Mouse (Mus musculus) large intestine, adult 2 months (tissue): ENCODE measurements around the gene Tmbim6. TPM values are rescaled to one million over a fixed set of nuclear protein-coding genes. Genes with fewer than 3 reads are reported as not detected.

Experiments
- DNase-seq: peaks from one replicate; pipeline ENCODE4 v3.0.0-alpha.2; 2012; ENCODE audit warnings: low read depth, low spot score
- WGBS: fragments of 180-500 bp; shearing (Covaris S2); methylation state at CpG from one replicate; pipeline ENCODE4 v1.1.7; 2018; 5-methylcytosine and 5-hydroxymethylcytosine counted together
- polyA plus RNA-seq: library from polyadenylated mRNA; depleted of rRNA; stranded (reverse); fragments of >200 nt; gene quantifications from 2 replicates; pipeline ENCODE4 v1.2.3, GENCODE M21; 2012; rRNA removed

Tmbim6 gene
- polyA plus RNA-seq: 1,095 and 1,343 TPM in 2 replicates

- peak; percentile 99 for DNase-seq
- under 1% methylated on average over 51 of the region's 51 CpGs for WGBS
Observed at GRCm38 (mm10) chr15:99392486-99393385, at the start of gene Tmbim6. Gene Tmbim6 (plus strand): TSS chr15:99392882.

- DNase-seq: no peak
- WGBS: 33% methylated on average over 5 of the region's 5 CpGs
Observed at GRCm38 (mm10) chr15:99343414-99344147, 49.1 kb upstream of the Tmbim6 start.

- WGBS: 62% methylated on average over 8 of the region's 8 CpGs
- no peak for DNase-seq
Observed at GRCm38 (mm10) chr15:99344148-99344870, 48.4 kb upstream of the Tmbim6 start.

- 61% methylated on average over 4 of the region's 4 CpGs for WGBS
- no peak for DNase-seq
Observed at GRCm38 (mm10) chr15:99344961-99345360, 47.7 kb upstream of the Tmbim6 start.

GRCm38 (mm10) chr15:99351610-99352009 lies 41.1 kb upstream of the Tmbim6 start:
- WGBS: 77% methylated on average over 6 of the region's 6 CpGs
- no peak for DNase-seq

GRCm38 (mm10) chr15:99352306-99352705 lies 40.4 kb upstream of the Tmbim6 start:
- WGBS: 86% methylated on average over 5 of the region's 5 CpGs
- no peak for DNase-seq

GRCm38 (mm10) chr15:99355660-99356059 lies 37.0 kb upstream of the Tmbim6 start:
- 80% methylated on average over 6 of the region's 6 CpGs for WGBS
- no peak for DNase-seq

- WGBS: 63% methylated on average over 6 of the region's 6 CpGs
- DNase-seq: no peak
Observed at GRCm38 (mm10) chr15:99356462-99356861, 36.2 kb upstream of the Tmbim6 start.

GRCm38 (mm10) chr15:99358952-99359351 lies 33.7 kb upstream of the Tmbim6 start:
- no peak for DNase-seq
- WGBS: 29% methylated on average over 9 of the region's 9 CpGs

GRCm38 (mm10) chr15:99364022-99364530 lies 28.6 kb upstream of the Tmbim6 start:
- no peak for DNase-seq
- WGBS: 67% methylated on average over 7 of the region's 7 CpGs

- no peak for DNase-seq
Observed at GRCm38 (mm10) chr15:99364921-99365320, 27.8 kb upstream of the Tmbim6 start.

GRCm38 (mm10) chr15:99368583-99369266 lies 24.0 kb upstream of the Tmbim6 start:
- 18% methylated on average over 4 of the region's 4 CpGs for WGBS
- DNase-seq: no peak

More at GRCm38 (mm10) chr15:99364921-99365320, 27.8 kb upstream of the Tmbim6 start:
- WGBS: 76% methylated on average over 8 of the region's 8 CpGs

GRCm38 (mm10) chr15:99369391-99370171 lies 23.1 kb upstream of the Tmbim6 start:
- no peak for DNase-seq
- 4% methylated on average over 39 of the region's 39 CpGs for WGBS

- under 1% methylated on average over 48 of the region's 48 CpGs for WGBS
- DNase-seq: no peak
Observed at GRCm38 (mm10) chr15:99370259-99370691, 22.4 kb upstream of the Tmbim6 start, which contains the start of gene Fmnl3. Gene Fmnl3 (minus strand): TSS chr15:99370482.

GRCm38 (mm10) chr15:99371526-99372340 lies 20.9 kb upstream of the Tmbim6 start:
- WGBS: 72% methylated on average over 7 of the region's 7 CpGs
- DNase-seq: no peak

GRCm38 (mm10) chr15:99372761-99373160 lies 19.9 kb upstream of the Tmbim6 start:
- DNase-seq: no peak
- 78% methylated on average over 9 of the region's 9 CpGs for WGBS

GRCm38 (mm10) chr15:99375036-99375435 lies 17.6 kb upstream of the Tmbim6 start:
- DNase-seq: no peak
- WGBS: 89% methylated on average over 5 of the region's 5 CpGs
